Mouse (Mus musculus): Measurements from ENCODE around the gene Amelx.

Gene Amelx

GRCm38 (mm10) chrX:169187100-169187499 lies at the start of gene Amelx:
Gene Amelx, minus strand, starts transcription at chrX:169187200.
- DNase-seq, result no peak

GRCm38 (mm10) chrX:169222357-169223062 lies 35.5 kb upstream of the Amelx start:
- no peak for DNase-seq

DNA sequence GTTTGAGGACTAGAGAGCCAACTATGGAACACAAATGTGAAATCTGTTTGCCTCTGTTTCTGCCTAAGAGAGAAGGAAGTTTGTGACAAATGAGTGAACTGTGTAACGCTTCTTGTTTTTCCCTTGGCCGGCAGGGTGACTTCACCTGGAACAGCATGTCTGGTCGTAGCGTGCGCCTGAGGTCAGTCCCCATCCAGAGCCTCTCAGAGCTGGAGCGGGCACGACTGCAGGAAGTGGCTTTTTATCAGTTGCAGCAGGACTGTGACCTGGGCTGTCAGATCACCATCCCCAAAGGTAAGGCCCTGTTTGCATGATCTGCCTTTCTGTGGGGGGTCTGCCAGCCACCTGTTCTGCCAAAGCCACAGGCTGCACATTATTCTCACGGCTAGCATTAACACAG lies 33.1 kb upstream of the Amelx start:
- DNase-seq, result no peak

GRCm38 (mm10) chrX:169210019-169210418 lies 23.0 kb upstream of the Amelx start:
- no peak for DNase-seq

DNA sequence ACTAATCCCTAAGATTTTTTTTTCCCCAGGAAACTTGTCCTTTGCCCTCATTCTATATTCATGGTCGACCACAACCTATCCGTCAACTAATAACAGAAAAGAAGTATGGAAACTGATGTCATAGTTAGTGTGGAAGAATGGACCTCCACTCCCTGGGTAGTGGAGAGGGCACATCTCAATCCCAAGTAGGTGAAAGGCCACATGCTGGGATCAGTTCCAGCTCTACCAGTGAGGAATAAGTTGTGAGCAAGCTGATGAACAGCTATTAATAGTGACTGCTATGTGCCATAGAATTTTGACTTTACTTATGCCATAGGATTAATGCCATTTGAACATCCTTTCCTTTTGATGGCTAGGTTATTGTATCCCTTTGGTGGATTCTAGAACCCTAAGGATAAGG lies 8.4 kb downstream of the Amelx start:
- no peak for DNase-seq

DNA sequence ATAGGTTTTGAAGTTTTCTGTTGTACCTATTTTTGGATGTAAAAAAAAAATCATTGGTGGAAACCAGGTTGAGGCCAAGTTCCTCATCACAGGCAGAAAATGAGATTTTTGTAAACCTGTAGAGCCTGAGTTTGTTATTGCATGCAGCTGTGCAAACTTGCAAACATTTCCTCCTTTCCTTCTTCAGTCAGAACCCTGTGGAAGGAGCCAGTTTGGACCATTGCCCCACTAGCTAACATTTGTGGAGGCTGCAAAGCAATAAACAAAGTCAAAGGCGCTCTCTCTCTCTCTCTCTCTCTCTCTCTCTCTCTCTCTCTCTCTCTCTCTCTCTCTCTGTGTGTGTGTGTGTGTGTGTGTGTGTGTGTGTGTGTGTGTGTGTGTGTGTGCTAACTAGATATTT lies 13.2 kb downstream of the Amelx start:
- no peak for DNase-seq

- DNase-seq, result no peak
Measured at GRCm38 (mm10) chrX:169170981-169171380, 16.0 kb downstream of the Amelx start.

GRCm38 (mm10) chrX:169158385-169158784 lies 28.6 kb downstream of the Amelx start:
- DNase-seq, result no peak

DNA sequence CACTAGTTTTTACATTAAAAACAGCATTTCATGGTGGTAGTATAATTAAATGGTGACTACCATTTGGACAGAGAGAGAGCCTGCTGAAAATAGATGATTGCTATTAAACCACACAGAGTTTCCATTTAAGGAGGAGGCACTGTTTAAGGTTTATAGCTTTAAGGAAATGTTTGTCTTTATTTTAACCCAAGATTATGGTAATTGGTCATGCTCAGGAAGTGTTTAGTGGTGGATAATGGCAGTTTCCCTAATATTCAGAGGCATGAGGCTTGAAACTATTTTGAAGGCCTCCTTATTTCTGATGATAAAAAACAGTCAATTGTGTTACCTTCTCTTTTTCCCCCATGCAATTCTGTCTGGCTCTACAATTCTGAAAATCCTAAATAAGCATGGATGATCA lies 33.2 kb downstream of the Amelx start:
- no peak for DNase-seq

- no peak for DNase-seq
Measured at GRCm38 (mm10) chrX:169140467-169140866, 46.5 kb downstream of the Amelx start.

GRCm38 (mm10) chrX:169139758-169140157 lies 47.2 kb downstream of the Amelx start:
- DNase-seq, result no peak
